Mouse (Mus musculus): Measurements from ENCODE around the gene Gemin7.

Gemin7 gene

GRCm38 (mm10) chr7:19543584-19543983 lies 33.8 kb downstream of the Gemin7 start:
- DNase-seq: no peak

DNA sequence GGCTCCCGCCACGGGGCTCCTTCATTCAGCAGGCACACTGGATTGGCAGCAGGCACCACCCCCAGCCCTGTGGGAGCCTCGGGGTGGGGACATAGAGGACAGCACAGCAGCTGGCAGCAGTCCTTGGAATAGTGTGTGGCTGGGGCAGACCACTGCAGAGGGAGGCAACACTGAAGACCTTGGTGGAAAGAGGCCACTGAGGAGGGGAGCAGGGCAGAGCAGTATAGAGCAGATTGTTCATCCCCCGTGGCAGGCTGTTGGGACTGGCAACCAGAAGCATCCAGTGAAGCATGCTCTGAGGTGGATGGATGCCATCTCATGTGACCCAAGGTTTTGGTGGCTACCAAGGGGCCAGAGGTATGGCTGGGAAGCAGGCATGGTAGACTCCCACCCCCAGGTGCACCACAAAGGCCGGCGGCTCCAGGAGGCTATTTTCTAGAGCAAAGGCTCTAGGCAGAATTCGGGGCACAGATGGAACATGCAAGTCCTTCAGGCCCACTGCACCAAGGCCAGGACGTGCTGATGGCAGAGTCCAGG lies 35.2 kb downstream of the Gemin7 start:
- peak; percentile 28 for DNase-seq

- DNase-seq: no peak
These were observed 35.7 kb downstream of the Gemin7 start for GRCm38 (mm10) chr7:19541681-19542154.

DNA sequence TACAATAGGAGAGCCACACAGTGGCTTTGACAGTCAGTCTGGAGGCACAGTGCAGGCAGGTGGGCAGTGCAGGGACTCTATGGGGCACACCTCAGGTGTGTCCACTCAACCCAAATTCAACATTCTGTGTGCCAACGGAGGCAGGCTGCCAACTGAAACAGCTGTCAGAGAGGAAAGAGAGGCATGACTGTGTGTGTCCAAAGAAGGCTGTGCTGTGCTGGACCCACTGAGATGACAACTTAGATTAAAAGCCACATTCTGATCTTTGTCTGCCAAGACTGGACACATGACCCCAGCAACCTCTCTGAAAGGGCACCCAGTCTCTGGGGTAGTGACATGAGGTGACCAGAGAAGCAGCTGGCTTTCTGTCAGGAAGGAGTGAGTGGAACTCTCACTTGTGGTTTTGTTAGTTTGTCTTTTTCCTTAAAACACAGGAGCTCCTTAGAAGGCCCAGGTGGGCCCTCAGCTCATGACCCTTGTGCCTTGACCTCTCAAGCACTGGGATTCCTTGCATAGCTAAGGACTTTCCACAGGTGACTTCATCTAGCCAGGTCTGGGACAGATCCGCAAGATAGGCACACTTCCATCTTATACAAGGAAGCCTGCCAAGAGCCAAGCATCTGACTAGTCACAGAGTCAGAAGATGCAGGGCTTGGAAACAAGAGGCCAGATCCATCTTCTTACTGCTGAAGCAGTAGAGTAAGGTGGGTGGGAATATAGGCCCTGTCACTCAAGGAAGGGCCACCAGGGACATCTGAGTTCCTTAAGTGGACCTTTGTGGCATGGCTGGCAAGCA lies 36.4 kb downstream of the Gemin7 start:
- DNase-seq: peak; percentile 31

DNA sequence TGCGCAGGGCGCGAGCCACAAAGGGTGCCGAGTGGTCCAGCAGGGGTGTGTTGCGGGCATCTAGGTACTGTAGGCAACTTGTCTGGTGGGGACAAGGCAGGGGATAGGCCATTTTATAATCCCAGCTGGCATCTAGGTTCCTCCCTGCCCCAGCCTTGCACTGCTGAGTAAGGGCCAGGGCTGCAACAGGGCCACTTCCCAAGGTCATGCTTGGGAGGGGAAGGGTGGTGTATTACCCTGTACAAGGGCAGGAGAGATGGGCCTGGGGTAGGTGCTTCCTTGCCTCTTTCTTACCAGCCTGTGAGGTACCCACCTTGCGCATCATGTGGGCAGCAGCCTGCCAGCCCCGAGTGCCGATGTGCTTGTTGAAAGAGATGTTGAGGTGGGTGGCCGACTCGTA lies 42.7 kb downstream of the Gemin7 start:
- no peak for DNase-seq

DNA sequence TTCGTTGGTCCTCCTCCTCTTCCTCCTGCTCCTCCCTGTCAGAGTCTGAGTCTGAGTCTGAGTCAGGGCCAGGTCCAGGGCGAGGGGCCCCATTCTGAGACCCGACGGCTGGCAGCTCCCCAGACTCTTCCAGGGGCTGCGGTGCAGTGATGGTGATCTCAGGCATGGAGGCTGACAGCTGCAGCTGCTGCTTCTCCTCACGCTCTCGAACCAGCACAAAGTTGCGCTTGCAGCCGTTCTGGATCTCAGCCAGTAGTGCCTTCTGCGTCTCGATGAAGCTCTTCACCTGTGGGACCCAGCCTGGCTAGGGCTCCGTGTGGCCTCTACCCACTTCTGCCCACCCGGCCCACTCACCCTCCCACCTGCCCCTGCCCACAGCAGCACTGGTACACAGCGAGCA lies 45.2 kb downstream of the Gemin7 start:
- DNase-seq: no peak

- DNase-seq: no peak
These were observed 46.3 kb downstream of the Gemin7 start for GRCm38 (mm10) chr7:19531077-19531476.

GRCm38 (mm10) chr7:19525105-19525481 lies 52.3 kb downstream of the Gemin7 start:
- DNase-seq: no peak

GRCm38 (mm10) chr7:19524420-19525104 lies 52.8 kb downstream of the Gemin7 start:
- no peak for DNase-seq

DNA sequence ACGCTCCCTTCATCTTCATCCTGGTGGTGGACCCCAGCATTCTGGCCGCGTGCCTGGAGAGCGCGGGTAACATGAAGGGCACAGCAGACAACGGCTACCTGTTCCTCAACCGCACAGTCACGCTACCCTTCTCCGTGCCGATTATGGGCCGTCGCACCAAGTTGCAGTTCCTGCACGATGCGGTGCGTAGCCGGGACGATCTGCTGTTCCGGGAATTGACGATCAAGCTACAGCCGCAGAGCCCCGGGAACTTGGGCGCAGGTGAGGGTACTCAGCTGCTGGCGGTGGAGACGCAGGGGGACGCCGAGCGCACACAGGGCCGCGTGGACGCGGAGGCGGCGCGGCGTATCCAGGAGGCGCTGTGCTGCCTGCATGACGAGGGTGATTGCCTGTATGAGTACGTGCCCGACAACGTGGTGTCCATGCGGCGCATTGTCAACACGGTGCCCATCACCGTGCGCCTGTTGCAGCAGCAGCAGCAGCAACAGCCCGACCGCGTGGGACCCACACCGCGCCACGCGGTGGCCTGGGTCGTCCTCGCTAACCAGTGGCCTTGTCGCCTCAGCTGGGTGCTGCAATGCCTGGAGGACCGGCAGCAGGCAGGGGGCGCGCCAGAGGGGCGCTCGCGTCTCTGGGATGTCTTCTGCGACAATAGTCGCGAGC lies 53.5 kb downstream of the Gemin7 start:
- peak; percentile 42 for DNase-seq

GRCm38 (mm10) chr7:19523017-19523756 lies 54.2 kb downstream of the Gemin7 start:
- DNase-seq: no peak

- DNase-seq: no peak
These were observed 57.4 kb downstream of the Gemin7 start for GRCm38 (mm10) chr7:19520032-19520431.

GRCm38 (mm10) chr7:19517652-19518365 lies 59.6 kb downstream of the Gemin7 start, which contains the start of gene Nkpd1:
Gene Nkpd1 (plus strand): TSS chr7:19517838.
- no peak for DNase-seq
